Mouse (Mus musculus) layer of hippocampus, adult 18-20 months (tissue): ENCODE results near the gene Ifna5. TPM values are rescaled to one million over a fixed set of nuclear protein-coding genes. Genes with fewer than 3 reads are reported as not detected.
A peak's percentile ranks its signal among the peaks of the same experiment; 100 is the strongest.

ENCODE experiments used
- DNase-seq, 2 experiments: peaks; one replicate each; pipeline ENCODE4 v3.0.0; 2022; ENCODE audit warnings: low spot score in 2 of 2
- total RNA-seq, 2 experiments: library from RNA; stranded (reverse); gene quantifications; 2 replicates each; pipeline ENCODE4 v1.2.3; 2021

The Ifna5 gene
- total RNA-seq, 2 experiments from 2014 or later = not detected

DNA sequence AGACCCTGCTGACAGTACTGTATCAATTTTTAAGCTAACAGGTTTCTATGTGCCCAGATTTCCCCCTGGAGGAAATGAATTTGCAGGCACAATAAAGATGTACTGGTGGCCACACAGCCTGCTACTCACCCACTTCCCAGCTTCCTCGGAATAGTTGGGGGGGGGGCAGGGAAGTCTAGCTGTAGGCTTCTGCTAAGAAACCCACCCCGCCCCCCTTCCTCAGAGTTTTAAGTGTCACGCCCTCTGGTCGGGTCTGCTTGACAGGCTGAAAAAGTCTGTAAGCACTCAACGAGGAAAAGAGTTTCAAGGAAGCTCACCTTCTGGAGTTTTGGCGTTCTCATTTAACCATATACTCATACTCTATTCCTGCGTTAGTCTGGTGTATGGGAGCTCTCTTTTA lies 28.0 kb downstream of the Ifna5 start:
- no peak for DNase-seq

DNA sequence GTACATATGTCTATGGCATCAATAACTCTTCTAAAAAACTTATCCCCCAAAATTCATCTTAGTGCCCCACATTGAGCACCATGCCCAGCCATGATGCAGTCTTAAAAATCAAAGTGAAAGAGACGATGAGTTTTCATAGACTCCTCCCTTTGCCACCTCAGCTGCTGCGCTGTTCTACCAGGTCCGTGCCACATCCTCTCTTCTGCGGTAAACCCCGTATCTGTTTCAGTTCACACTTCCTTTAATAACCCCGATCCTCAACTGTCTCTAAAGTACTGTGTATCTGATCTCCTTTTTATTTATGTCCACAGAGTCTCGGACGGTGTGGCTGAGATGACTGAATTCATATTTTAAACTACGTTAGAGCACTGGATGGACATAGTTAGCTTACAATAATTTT lies 29.3 kb downstream of the Ifna5 start:
- no peak for DNase-seq

DNA sequence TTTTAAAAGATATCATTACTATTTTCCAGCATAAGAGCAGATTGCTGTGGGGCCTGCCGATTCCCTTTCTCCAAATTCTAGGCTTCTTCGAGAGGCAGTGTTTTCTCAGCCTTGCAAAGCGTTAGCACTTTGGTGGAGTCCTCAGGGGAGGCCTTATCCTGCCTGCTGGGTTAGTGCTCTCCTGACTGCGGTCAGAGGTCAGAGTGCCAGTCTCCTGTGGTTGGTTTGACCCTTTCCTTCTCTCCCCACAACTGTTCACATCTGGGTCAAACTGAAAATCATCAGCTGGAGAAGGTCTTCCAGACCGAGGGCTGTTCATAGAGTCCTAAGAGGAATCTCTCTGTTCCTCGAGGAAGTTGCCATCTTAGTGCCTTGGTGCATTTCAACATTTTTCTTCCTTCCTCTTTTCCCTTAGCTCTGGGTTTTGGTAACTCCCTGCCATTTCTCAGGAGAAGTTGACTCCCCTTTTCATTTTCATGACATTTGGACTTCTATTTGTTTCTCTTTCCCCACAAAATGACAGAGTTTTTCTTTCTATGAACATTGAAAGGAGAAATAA lies 29.8 kb downstream of the Ifna5 start:
- no peak for DNase-seq

- peak; percentile 43 to 77 for DNase-seq
These were observed 32.1 kb downstream of the Ifna5 start for GRCm38 (mm10) chr4:88867366-88867925.

DNA sequence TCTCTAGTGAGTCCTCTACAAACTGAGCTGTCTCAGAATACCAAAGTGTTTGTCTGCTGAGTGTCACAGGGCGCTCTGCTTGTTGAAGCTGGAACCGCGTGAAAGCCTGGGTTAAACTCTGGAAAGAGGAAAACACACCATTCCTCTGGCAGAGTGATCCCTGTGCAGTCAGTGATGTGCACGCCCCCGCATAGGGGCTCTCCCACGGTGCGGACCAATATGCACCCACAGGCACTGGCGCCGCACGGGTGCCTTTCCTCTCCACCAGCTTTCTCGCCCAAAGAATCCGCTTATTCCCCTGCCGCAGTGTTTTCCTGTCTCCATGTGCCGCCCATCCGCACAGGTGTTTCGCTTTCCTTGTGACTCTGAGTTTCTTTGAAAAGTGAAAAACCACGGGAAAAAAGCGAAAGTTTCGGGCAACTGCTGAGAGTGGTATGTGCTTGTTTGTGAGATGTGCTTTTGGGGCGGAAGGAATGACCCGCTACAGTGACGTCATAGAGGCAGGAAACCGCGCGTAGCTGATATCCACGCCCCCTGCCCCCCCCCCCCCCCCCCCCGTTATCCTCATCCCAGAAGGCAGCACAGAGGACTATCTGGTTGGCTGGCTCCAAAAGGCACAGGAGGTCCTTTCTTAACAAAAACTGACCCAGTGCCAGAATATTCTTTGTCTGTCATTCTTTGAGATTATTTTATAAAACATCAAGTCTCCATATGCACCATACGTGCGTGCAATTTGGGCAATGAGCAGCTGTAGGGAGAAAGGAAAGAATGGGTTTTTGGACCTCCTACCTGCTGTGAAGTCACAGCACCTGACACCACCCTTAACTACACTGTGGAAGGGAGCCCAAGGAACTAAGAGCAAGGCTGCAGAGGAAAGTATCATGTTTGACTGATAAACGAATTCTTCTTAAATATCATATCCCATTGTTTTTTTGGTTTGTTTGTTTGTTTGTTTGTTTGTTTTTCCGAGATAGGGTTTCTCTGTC lies 32.9 kb downstream of the Ifna5 start:
- DNase-seq = peak in 1 of 2 experiments; percentile 27

- peak in 1 of 2 experiments; percentile 45 for DNase-seq
These were observed 37.4 kb downstream of the Ifna5 start for GRCm38 (mm10) chr4:88872691-88873090.

DNA sequence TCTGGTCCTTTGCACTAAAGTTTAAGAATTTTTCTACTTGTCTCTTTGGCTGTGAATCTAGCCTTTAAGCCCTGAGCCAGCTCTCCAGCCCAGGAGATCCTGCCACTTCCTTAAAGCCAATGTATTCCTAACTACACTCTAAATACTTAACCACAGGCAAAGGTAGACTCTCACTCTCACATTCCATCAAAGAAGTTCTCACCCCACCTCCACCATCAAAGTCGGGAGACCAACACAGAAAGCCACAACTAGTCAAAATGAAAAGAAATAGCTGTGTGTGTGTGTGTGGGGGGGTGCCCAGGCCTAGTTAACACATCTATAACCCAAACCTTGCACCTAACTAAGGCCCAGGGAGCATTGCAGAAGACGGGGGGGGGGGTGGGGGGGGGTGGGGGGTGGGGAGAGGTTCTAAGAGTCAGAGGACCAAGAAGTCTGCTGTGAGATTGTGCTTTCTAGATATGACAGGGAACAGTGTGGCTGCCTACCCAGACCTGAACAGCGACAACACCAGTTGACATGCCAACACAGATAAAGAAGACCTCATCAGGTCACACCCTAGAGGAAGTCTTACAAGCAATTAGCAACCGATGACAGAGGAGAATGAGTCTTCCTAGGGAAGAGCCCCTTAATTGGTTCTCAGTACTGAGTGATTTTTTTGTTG lies 40.2 kb downstream of the Ifna5 start:
- no peak for DNase-seq

DNA sequence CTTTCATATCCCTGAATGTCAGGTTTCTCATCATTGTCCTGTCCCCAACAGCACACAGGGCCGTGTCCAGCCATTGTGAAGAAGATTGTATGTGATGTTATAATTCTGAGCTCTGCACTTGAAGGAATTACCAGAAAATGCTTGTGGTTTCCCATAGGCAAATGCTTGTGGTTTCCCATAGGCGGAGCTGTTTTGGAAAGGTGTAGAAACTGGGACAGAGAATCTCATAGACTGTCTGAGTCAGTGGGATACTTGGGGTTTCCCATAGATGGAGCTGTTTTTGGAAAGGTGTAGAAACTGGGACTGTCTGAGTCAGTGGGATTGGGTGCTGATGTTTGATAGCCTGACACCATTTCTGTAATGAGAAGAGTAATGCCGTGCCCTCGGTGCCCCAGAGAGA lies 41.2 kb downstream of the Ifna5 start:
- DNase-seq = no peak

GRCm38 (mm10) chr4:88878246-88878645 lies 42.9 kb downstream of the Ifna5 start:
- no peak for DNase-seq

- no peak for DNase-seq
These were observed 43.4 kb downstream of the Ifna5 start for GRCm38 (mm10) chr4:88878772-88879171.

GRCm38 (mm10) chr4:88880101-88880500 lies 44.8 kb downstream of the Ifna5 start, which contains the start of gene Ifne:
Gene Ifne (minus strand): TSS chr4:88880201.
- DNase-seq = no peak

Other genes with a start within 250 kb of the Ifna5 start
- gene Ifna9, start 243.1 kb upstream of the Ifna5 start, total RNA-seq = not detected
- gene Ifna12, start 232.1 kb upstream of the Ifna5 start, total RNA-seq = not detected
- not detected for gene C87499, start 201.1 kb upstream of the Ifna5 start, total RNA-seq
- gene Ifna13, start 191.1 kb upstream of the Ifna5 start, total RNA-seq = not detected
- gene Ifna16, start 158.6 kb upstream of the Ifna5 start, total RNA-seq = not detected
- not detected for gene Ifna2, start 151.6 kb upstream of the Ifna5 start, total RNA-seq
- gene Ifnab, start 144.2 kb upstream of the Ifna5 start, total RNA-seq = not detected
- gene Gm26566, start 113.7 kb upstream of the Ifna5 start, total RNA-seq = 1 to 10 TPM; 1.1 to 1.6 TPM
- gene Klhl9, start 113.1 kb upstream of the Ifna5 start, total RNA-seq = 100 to 1,000 TPM; 103 to 111 TPM
- gene Gm13271, start 80.7 kb upstream of the Ifna5 start, total RNA-seq = not detected
- not detected for gene Gm13283, start 75.4 kb upstream of the Ifna5 start, total RNA-seq
- gene Gm13290, start 61.7 kb upstream of the Ifna5 start, total RNA-seq = not detected
- gene Gm13289, start 58.6 kb upstream of the Ifna5 start, total RNA-seq = not detected
- not detected for gene Gm13272, start 55.7 kb upstream of the Ifna5 start, total RNA-seq
- gene Ifnz, start 53.4 kb upstream of the Ifna5 start, total RNA-seq = not detected
- not detected for gene Gm13276, start 49.8 kb upstream of the Ifna5 start, total RNA-seq
- not detected for gene Gm13277, start 46.9 kb upstream of the Ifna5 start, total RNA-seq
- not detected for gene Gm13278, start 44.0 kb upstream of the Ifna5 start, total RNA-seq
- gene Gm13275, start 41.0 kb upstream of the Ifna5 start, total RNA-seq = not detected
- not detected for gene Gm13279, start 38.1 kb upstream of the Ifna5 start, total RNA-seq
- gene Gm13285, start 35.9 kb upstream of the Ifna5 start, total RNA-seq = not detected
- gene Gm13287, start 32.3 kb upstream of the Ifna5 start, total RNA-seq = not detected
- not detected for gene Gm13288, start 30.0 kb upstream of the Ifna5 start, total RNA-seq
- gene Ifna7, start 19.3 kb upstream of the Ifna5 start, total RNA-seq = not detected
- gene Ifna11, start 15.6 kb upstream of the Ifna5 start, total RNA-seq = not detected
- not detected for gene Ifna6, start 8.1 kb upstream of the Ifna5 start, total RNA-seq
- not detected for gene Ifna4, start 6.3 kb downstream of the Ifna5 start, total RNA-seq
- gene Ifna1, start 14.6 kb downstream of the Ifna5 start, total RNA-seq = not detected
- gene Ifne, start 44.7 kb downstream of the Ifna5 start, total RNA-seq = not detected